Mouse (Mus musculus) CD8-positive naive resting alpha-beta T cell, adult 2 months (primary cell): ENCODE measurements around the gene Tcp10c.
"Not testable (repeated sequence)": the region's sequence is repeated elsewhere in the genome, so short reads cannot be mapped to it uniquely, and the experiment has no call there.

Experiments used
- DNase-seq, 2 experiments: peaks; one replicate each; pipeline ENCODE4 v3.0.0; 2022; ENCODE audit warnings: low read depth in 2 of 2, low spot score in 2 of 2

Gene Tcp10c

GRCm38 (mm10) chr17:13381286-13381685 is 26.9 kb downstream of the Tcp10c start:
- not testable (repeated sequence) for DNase-seq

GRCm38 (mm10) chr17:13391020-13391419 is 36.6 kb downstream of the Tcp10c start:
- DNase-seq = not testable (repeated sequence)

- DNase-seq = not testable (repeated sequence)
Observed at GRCm38 (mm10) chr17:13399961-13400360, 45.6 kb downstream of the Tcp10c start.

GRCm38 (mm10) chr17:13402118-13402517 is 47.7 kb downstream of the Tcp10c start:
- DNase-seq = not testable (repeated sequence)

- not testable (repeated sequence) for DNase-seq
Observed at GRCm38 (mm10) chr17:13403527-13404131, 49.3 kb downstream of the Tcp10c start.

GRCm38 (mm10) chr17:13406023-13406422 is 51.7 kb downstream of the Tcp10c start:
- not testable (repeated sequence) for DNase-seq

GRCm38 (mm10) chr17:13406701-13407100 is 52.3 kb downstream of the Tcp10c start:
- DNase-seq = not testable (repeated sequence)

- not testable (repeated sequence) for DNase-seq
Observed at GRCm38 (mm10) chr17:13407621-13408256, 53.4 kb downstream of the Tcp10c start.

- DNase-seq = not testable (repeated sequence)
Observed at GRCm38 (mm10) chr17:13408257-13408633, 53.9 kb downstream of the Tcp10c start.

GRCm38 (mm10) chr17:13421022-13421591 is 66.7 kb downstream of the Tcp10c start:
- DNase-seq = not testable (repeated sequence)

- DNase-seq = not testable (repeated sequence)
Observed at GRCm38 (mm10) chr17:13422638-13423037, 68.3 kb downstream of the Tcp10c start.

- not testable (repeated sequence) for DNase-seq
Observed at GRCm38 (mm10) chr17:13423373-13424024, 69.1 kb downstream of the Tcp10c start.

GRCm38 (mm10) chr17:13424321-13424720 is 69.9 kb downstream of the Tcp10c start:
- not testable (repeated sequence) for DNase-seq

GRCm38 (mm10) chr17:13425694-13426093 is 71.3 kb downstream of the Tcp10c start:
- DNase-seq = not testable (repeated sequence)

GRCm38 (mm10) chr17:13426508-13426907 is 72.1 kb downstream of the Tcp10c start:
- DNase-seq = not testable (repeated sequence)
